Mouse (Mus musculus): ENCODE measurements around the gene Gcm1.

DNA sequence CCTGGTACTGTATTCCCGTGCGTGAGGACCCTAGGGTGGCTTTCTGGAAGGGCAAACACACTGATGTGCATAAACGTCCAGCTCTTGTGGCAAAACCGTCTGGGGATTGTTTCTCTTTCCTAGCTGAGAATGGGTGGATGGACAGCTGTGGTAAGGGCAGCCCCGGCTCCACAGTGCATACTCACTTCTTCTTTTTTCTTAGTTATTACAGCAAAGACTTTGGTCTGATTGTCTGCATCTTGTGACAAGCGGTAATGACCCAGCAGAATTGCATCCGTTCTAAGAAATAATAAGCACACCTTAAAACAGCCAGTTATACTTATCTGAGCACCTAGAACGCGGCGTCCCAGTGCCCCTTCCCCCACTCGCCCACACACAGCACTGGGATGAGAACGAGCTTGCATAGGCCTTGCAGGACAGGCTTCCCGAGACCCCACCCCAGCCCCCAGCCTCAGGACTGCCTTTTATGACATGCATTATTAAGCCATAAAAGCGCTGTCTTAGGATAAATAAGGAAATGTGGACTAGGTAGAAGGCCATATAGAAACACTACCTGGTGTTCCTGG is 34.1 kb downstream of the Gcm1 start:
- TF ChIP-seq CTCF (IDR thresholded peaks at IDR 0.05; ENCODE audit: low read depth) (no peak), EP300 (optimal IDR thresholded peaks at IDR 0.05) (no peak)

Measured in stomach, postnatal 0 days (tissue).